Mouse (Mus musculus) heart, postnatal 0 days (tissue): ENCODE results near the gene Lingo1.

Experiments used
- CTCF ChIP-seq: IDR thresholded peaks from 2 replicates; pipeline ENCODE4 v1.5.1; 2016; ENCODE audit warnings: antibody characterized with exemption, control low read depth, low read depth
- EP300 ChIP-seq: IDR thresholded peaks from 2 replicates; pipeline ENCODE4 v1.6.1; 2016; ENCODE audit warnings: antibody characterized with exemption, low read depth

DNA sequence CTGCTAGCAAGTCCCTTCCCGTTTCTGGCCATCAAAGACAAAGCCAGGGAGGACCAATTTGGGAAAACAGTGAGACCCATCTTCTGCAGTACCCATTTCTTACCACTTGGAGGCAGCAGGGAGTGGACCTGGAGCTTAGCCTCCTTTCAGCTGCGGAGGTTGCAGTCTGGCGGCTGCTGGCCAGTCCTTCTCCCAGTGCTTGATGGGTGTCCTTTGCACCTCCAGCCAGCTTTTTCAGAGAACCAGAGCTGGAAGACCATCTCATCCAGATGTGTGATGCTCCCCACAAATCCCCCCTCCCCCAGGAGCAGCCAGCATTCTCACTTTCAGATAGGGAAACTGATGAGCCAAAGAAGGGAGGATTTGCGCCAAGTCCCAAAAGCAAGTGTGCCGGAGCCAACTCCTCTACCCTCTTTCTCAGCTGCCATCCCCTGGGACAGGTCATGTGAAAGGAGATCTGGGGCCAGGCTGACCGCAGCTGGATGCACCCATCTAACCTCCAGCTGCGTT is 47.5 kb upstream of the Lingo1 start:
- TF ChIP-seq CTCF (peak; percentile 95), EP300 (no peak)
